Mouse (Mus musculus): ENCODE data around the gene Etnk2. TPM values are rescaled to one million over a fixed set of nuclear protein-coding genes. Genes with fewer than 3 reads are reported as not detected.
A peak's percentile ranks its signal among the peaks of the same experiment; 100 is the strongest.

The Etnk2 gene
- polyA plus RNA-seq, 1 experiment from 2014 or later = 5.9 TPM

GRCm38 (mm10) chr1:133375696-133376346 is 12.4 kb downstream of the Etnk2 start:
- H3K4me1 ChIP-seq = peaks cover 6% of the 10 kb centered on the region; the same call in 1 of the 2 replicates
- 77% methylated on average over 10 of the region's 10 CpGs for WGBS
- H3K9me3 ChIP-seq = no peaks in the 10 kb centered on the region
- no peak overlapping the region for H3K4me3 ChIP-seq
- H3K4me2 ChIP-seq (replicated peaks) = no peak overlapping the region
- no peak for ATAC-seq (replicated peaks)
- no peak overlapping the region for H3K27ac ChIP-seq (replicated peaks)
- H3K36me3 ChIP-seq = no peaks in the 10 kb centered on the region
- no peak overlapping the region for H3K9ac ChIP-seq (replicated peaks)
- no peaks in the 10 kb centered on the region for H3K27me3 ChIP-seq

GRCm38 (mm10) chr1:133377547-133377946 is 14.2 kb downstream of the Etnk2 start:
- no peak for ATAC-seq (replicated peaks)
- H3K4me3 ChIP-seq = no peak overlapping the region
- no peaks in the 10 kb centered on the region for H3K9me3 ChIP-seq
- no peaks in the 10 kb centered on the region for H3K27me3 ChIP-seq
- H3K4me2 ChIP-seq (replicated peaks) = no peak overlapping the region
- H3K36me3 ChIP-seq = no peaks in the 10 kb centered on the region
- no peak overlapping the region for H3K27ac ChIP-seq (replicated peaks)
- 90% methylated on average over 5 of the region's 5 CpGs for WGBS
- peaks cover 6% of the 10 kb centered on the region; the same call in 1 of the 2 replicates for H3K4me1 ChIP-seq
- H3K9ac ChIP-seq (replicated peaks) = no peak overlapping the region

- no peak overlapping the region for H3K4me3 ChIP-seq
- no peaks in the 10 kb centered on the region for H3K9me3 ChIP-seq
- 65% methylated on average over 10 of the region's 10 CpGs for WGBS
- no peak overlapping the region for H3K9ac ChIP-seq (replicated peaks)
- H3K27ac ChIP-seq (replicated peaks) = no peak overlapping the region
- H3K4me1 ChIP-seq = peaks cover 6% of the 10 kb centered on the region; the same call in 1 of the 2 replicates
- H3K36me3 ChIP-seq = no peaks in the 10 kb centered on the region
- no peak for ATAC-seq (replicated peaks)
- no peaks in the 10 kb centered on the region for H3K27me3 ChIP-seq
- no peak overlapping the region for H3K4me2 ChIP-seq (replicated peaks)
Observed at GRCm38 (mm10) chr1:133379254-133379985, 16.0 kb downstream of the Etnk2 start.

GRCm38 (mm10) chr1:133379986-133380320 is 16.6 kb downstream of the Etnk2 start:
- no peaks in the 10 kb centered on the region for H3K27me3 ChIP-seq
- no peak overlapping the region for H3K9ac ChIP-seq (replicated peaks)
- no peak overlapping the region for H3K4me3 ChIP-seq
- WGBS = 74% methylated on average over 3 of the region's 3 CpGs
- peaks cover 6% of the 10 kb centered on the region; the same call in 1 of the 2 replicates for H3K4me1 ChIP-seq
- H3K27ac ChIP-seq (replicated peaks) = no peak overlapping the region
- no peaks in the 10 kb centered on the region for H3K9me3 ChIP-seq
- ATAC-seq (replicated peaks) = no peak
- no peaks in the 10 kb centered on the region for H3K36me3 ChIP-seq
- H3K4me2 ChIP-seq (replicated peaks) = no peak overlapping the region

- Histone ChIP-seq H3K36me3 (no peaks in the 10 kb centered on the region), H3K4me1 (peaks cover 6% of the 10 kb centered on the region; the same call in 1 of the 2 replicates), H3K4me2 (replicated peaks) (no peak overlapping the region), H3K9ac (replicated peaks) (no peak overlapping the region), H3K9me3 (no peaks in the 10 kb centered on the region), H3K27me3 (no peaks in the 10 kb centered on the region), H3K4me3 (no peak overlapping the region), H3K27ac (replicated peaks) (no peak overlapping the region)
- WGBS = 69% methylated on average over 14 of the region's 14 CpGs
- 0 out of 2 replicates have a peak, but pooled peaks have one; percentile 1 for ATAC-seq (replicated peaks)
Observed at GRCm38 (mm10) chr1:133380347-133381065, 17.1 kb downstream of the Etnk2 start.

GRCm38 (mm10) chr1:133382008-133382407 is 18.6 kb downstream of the Etnk2 start:
- H3K4me3 ChIP-seq = no peak overlapping the region
- H3K4me2 ChIP-seq (replicated peaks) = no peak overlapping the region
- H3K36me3 ChIP-seq = no peaks in the 10 kb centered on the region
- WGBS = 5% methylated on average over 9 of the region's 9 CpGs
- no peaks in the 10 kb centered on the region for H3K27me3 ChIP-seq
- ATAC-seq (replicated peaks) = no peak
- peaks cover 13% of the 10 kb centered on the region for H3K4me1 ChIP-seq
- no peak overlapping the region for H3K9ac ChIP-seq (replicated peaks)
- H3K9me3 ChIP-seq = no peaks in the 10 kb centered on the region
- H3K27ac ChIP-seq (replicated peaks) = no peak overlapping the region

GRCm38 (mm10) chr1:133382552-133383155 is 19.3 kb downstream of the Etnk2 start:
- H3K27me3 ChIP-seq = no peaks in the 10 kb centered on the region
- H3K4me3 ChIP-seq = no peak overlapping the region
- ATAC-seq (replicated peaks) = no peak
- WGBS = 65% methylated on average over 12 of the region's 12 CpGs
- H3K9me3 ChIP-seq = no peaks in the 10 kb centered on the region
- H3K4me1 ChIP-seq = peaks cover 13% of the 10 kb centered on the region
- 0 out of 2 replicates have a peak overlapping the region, but pooled peaks have one; percentile 4 for H3K27ac ChIP-seq (replicated peaks)
- no peak overlapping the region for H3K4me2 ChIP-seq (replicated peaks)
- no peak overlapping the region for H3K9ac ChIP-seq (replicated peaks)
- no peaks in the 10 kb centered on the region for H3K36me3 ChIP-seq

GRCm38 (mm10) chr1:133383157-133383783 is 19.9 kb downstream of the Etnk2 start:
- Histone ChIP-seq H3K4me1 (peaks cover 13% of the 10 kb centered on the region), H3K36me3 (no peaks in the 10 kb centered on the region), H3K9ac (replicated peaks) (no peak overlapping the region), H3K9me3 (no peaks in the 10 kb centered on the region), H3K4me3 (no peak overlapping the region), H3K4me2 (replicated peaks) (no peak overlapping the region), H3K27me3 (no peaks in the 10 kb centered on the region), H3K27ac (replicated peaks) (0 out of 2 replicates have a peak overlapping the region, but pooled peaks have one; percentile 4)
- no peak for ATAC-seq (replicated peaks)
- WGBS = 94% methylated on average over 14 of the region's 14 CpGs

- no peak overlapping the region for H3K4me3 ChIP-seq
- no peaks in the 10 kb centered on the region for H3K9me3 ChIP-seq
- H3K27me3 ChIP-seq = no peaks in the 10 kb centered on the region
- H3K4me2 ChIP-seq (replicated peaks) = peak overlapping the region; percentile 27
- peaks cover 7% of the 10 kb centered on the region for H3K4me1 ChIP-seq
- WGBS = 34% methylated on average over 9 of the region's 9 CpGs
- peak; percentile 42 for ATAC-seq (replicated peaks)
- peak overlapping the region; percentile 29 for H3K9ac ChIP-seq (replicated peaks)
- no peaks in the 10 kb centered on the region for H3K36me3 ChIP-seq
- 0 out of 2 replicates have a peak overlapping the region, but pooled peaks have one; percentile 21 for H3K27ac ChIP-seq (replicated peaks)
Observed at GRCm38 (mm10) chr1:133385506-133385905, 22.1 kb downstream of the Etnk2 start.

GRCm38 (mm10) chr1:133386209-133386608 is 22.8 kb downstream of the Etnk2 start:
- ATAC-seq (replicated peaks) = no peak
- no peak overlapping the region for H3K4me3 ChIP-seq
- no peaks in the 10 kb centered on the region for H3K36me3 ChIP-seq
- peaks cover 7% of the 10 kb centered on the region for H3K4me1 ChIP-seq
- no peak overlapping the region for H3K27ac ChIP-seq (replicated peaks)
- H3K9me3 ChIP-seq = no peaks in the 10 kb centered on the region
- no peaks in the 10 kb centered on the region for H3K27me3 ChIP-seq
- peak overlapping the region; percentile 27 for H3K4me2 ChIP-seq (replicated peaks)
- peak overlapping the region; percentile 29 for H3K9ac ChIP-seq (replicated peaks)
- 29% methylated on average over 11 of the region's 11 CpGs for whole genome bisulfite sequencing

- peaks cover 7% of the 10 kb centered on the region for H3K4me1 ChIP-seq
- 67% methylated on average over 19 of the region's 19 CpGs for WGBS
Observed at GRCm38 (mm10) chr1:133387539-133388268, 24.3 kb downstream of the Etnk2 start.

More at GRCm38 (mm10) chr1:133387539-133388268, 24.3 kb downstream of the Etnk2 start:
- no peaks in the 10 kb centered on the region for H3K27me3 ChIP-seq
- no peak overlapping the region for H3K9ac ChIP-seq (replicated peaks)
- no peak for ATAC-seq (replicated peaks)
- no peaks in the 10 kb centered on the region for H3K9me3 ChIP-seq
- no peaks in the 10 kb centered on the region for H3K36me3 ChIP-seq
- H3K4me2 ChIP-seq (replicated peaks) = no peak overlapping the region
- no peak overlapping the region for H3K4me3 ChIP-seq
- no peak overlapping the region for H3K27ac ChIP-seq (replicated peaks)
